Mouse (Mus musculus): ENCODE measurements around the gene Slc11a1.
A peak's percentile ranks its signal among the peaks of the same experiment; 100 is the strongest.
"Not testable (repeated sequence)": the region's sequence is repeated elsewhere in the genome, so short reads cannot be mapped to it uniquely, and the experiment has no call there.

Gene Slc11a1

GRCm38 (mm10) chr1:74374980-74375379, at the start of gene Slc11a1:
TSS of gene Slc11a1 (plus strand) at chr1:74375195.
- no peak for DNase-seq (ENCODE audit: low spot score)

- not testable (repeated sequence) for DNase-seq (ENCODE audit: low spot score)
Observed at GRCm38 (mm10) chr1:74326916-74327315, 48.1 kb upstream of the Slc11a1 start.

- no peak for DNase-seq (ENCODE audit: low spot score)
Observed at GRCm38 (mm10) chr1:74329899-74330431, 45.0 kb upstream of the Slc11a1 start.

- no peak for DNase-seq (ENCODE audit: low spot score)
Observed at GRCm38 (mm10) chr1:74331046-74331681, 43.8 kb upstream of the Slc11a1 start.

- peak; percentile 98 for DNase-seq (ENCODE audit: low spot score)
Observed at GRCm38 (mm10) chr1:74332241-74332763, 42.7 kb upstream of the Slc11a1 start.

GRCm38 (mm10) chr1:74332930-74333329, 42.1 kb upstream of the Slc11a1 start:
- no peak for DNase-seq (ENCODE audit: low spot score)

GRCm38 (mm10) chr1:74334607-74335006, 40.4 kb upstream of the Slc11a1 start:
- DNase-seq (ENCODE audit: low spot score), result no peak

- no peak for DNase-seq (ENCODE audit: low spot score)
Observed at GRCm38 (mm10) chr1:74335033-74335432, 40.0 kb upstream of the Slc11a1 start.

GRCm38 (mm10) chr1:74335436-74336170, 39.4 kb upstream of the Slc11a1 start:
- no peak for DNase-seq (ENCODE audit: low spot score)

GRCm38 (mm10) chr1:74337241-74337771, 37.7 kb upstream of the Slc11a1 start:
- no peak for DNase-seq (ENCODE audit: low spot score)

GRCm38 (mm10) chr1:74338013-74338412, 37.0 kb upstream of the Slc11a1 start:
- DNase-seq (ENCODE audit: low spot score), result no peak

- no peak for DNase-seq (ENCODE audit: low spot score)
Observed at GRCm38 (mm10) chr1:74338626-74339025, 36.4 kb upstream of the Slc11a1 start.

GRCm38 (mm10) chr1:74339917-74340316, 35.1 kb upstream of the Slc11a1 start:
- no peak for DNase-seq (ENCODE audit: low spot score)

GRCm38 (mm10) chr1:74340361-74340764, 34.6 kb upstream of the Slc11a1 start:
- no peak for DNase-seq (ENCODE audit: low spot score)

- DNase-seq (ENCODE audit: low spot score), result not testable (repeated sequence)
Observed at GRCm38 (mm10) chr1:74340992-74341391, 34.0 kb upstream of the Slc11a1 start.

GRCm38 (mm10) chr1:74341898-74342297, 33.1 kb upstream of the Slc11a1 start:
- DNase-seq (ENCODE audit: low spot score), result no peak

GRCm38 (mm10) chr1:74342308-74342707, 32.7 kb upstream of the Slc11a1 start:
- DNase-seq (ENCODE audit: low spot score), result no peak

GRCm38 (mm10) chr1:74343161-74343560, 31.8 kb upstream of the Slc11a1 start:
- DNase-seq (ENCODE audit: low spot score), result no peak

GRCm38 (mm10) chr1:74344163-74344916, 30.7 kb upstream of the Slc11a1 start:
- DNase-seq (ENCODE audit: low spot score), result no peak

GRCm38 (mm10) chr1:74351185-74351769, 23.7 kb upstream of the Slc11a1 start:
- DNase-seq (ENCODE audit: low spot score), result no peak

- DNase-seq (ENCODE audit: low spot score), result no peak
Observed at GRCm38 (mm10) chr1:74352532-74353096, 22.4 kb upstream of the Slc11a1 start.
